Mouse (Mus musculus) MEL (cell line): ENCODE results near the gene Cemip. TPM values are rescaled to one million over a fixed set of nuclear protein-coding genes. Genes with fewer than 3 reads are reported as not detected.

Source experiments
- DNase-seq: peaks from one replicate; pipeline ENCODE4 v3.0.0; 2011; ENCODE audit warnings: low read depth, low spot score
- H3K27ac ChIP-seq: 2 replicates; pipeline ENCODE4 v1.5.1; 2012; ENCODE audit warnings: low read depth, mild to moderate bottlenecking, control low read depth, low read length, moderate library complexity; ENCODE audit not compliant: control insufficient read depth
- H3K27me3 ChIP-seq, 2 experiments: fragments of 150-350 bp in 1 of 2; sonication (generic) in 1 of 2; 2 replicates each; pipeline ENCODE4 v1.6.1; 2012; ENCODE audit warnings: low read length in 2 of 2, mild to moderate bottlenecking in 2 of 2, improper control_type of control experiment in 1 of 2, moderate library complexity in 1 of 2; ENCODE audit not compliant: insufficient read depth in 2 of 2, control insufficient read depth in 1 of 2
- H3K36me3 ChIP-seq, 2 experiments: 2 replicates each; pipeline ENCODE4 v1.6.1; 2012 to 2014; ENCODE audit warnings: low read length in 2 of 2, improper control_type of control experiment in 1 of 2, inconsistent platforms in 1 of 2, mild to moderate bottlenecking in 1 of 2; ENCODE audit not compliant: insufficient read depth in 2 of 2, control insufficient read depth in 1 of 2
- H3K4me1 ChIP-seq, 2 experiments: fragments of 150-350 bp in 1 of 2; sonication (generic) in 1 of 2; 2 replicates each; pipeline ENCODE4 v1.6.1; 2012; ENCODE audit warnings: low read length in 2 of 2, improper control_type of control experiment in 1 of 2, mild to moderate bottlenecking in 1 of 2; ENCODE audit not compliant: insufficient read depth in 2 of 2, control insufficient read depth in 1 of 2
- H3K4me3 ChIP-seq, 2 experiments: fragments of 150-350 bp in 1 of 2; sonication (generic) in 1 of 2; 2 replicates each; pipeline ENCODE4 v1.5.1; 2012; ENCODE audit warnings: low read depth in 2 of 2, low read length in 2 of 2, mild to moderate bottlenecking in 2 of 2, moderate library complexity in 2 of 2, control low read depth in 1 of 2, improper control_type of control experiment in 1 of 2; ENCODE audit not compliant: control insufficient read depth in 1 of 2, insufficient read depth in 1 of 2
- H3K79me2 ChIP-seq: 2 replicates; pipeline ENCODE4 v1.6.1; 2012; ENCODE audit warnings: mild to moderate bottlenecking, low read length, moderate library complexity; ENCODE audit not compliant: control insufficient read depth, poor library complexity, insufficient read depth
- H3K9ac ChIP-seq: 2 replicates; pipeline ENCODE4 v1.6.1; 2012; ENCODE audit warnings: low read depth, mild to moderate bottlenecking, control low read depth, low read length, moderate library complexity; ENCODE audit not compliant: control insufficient read depth, poor library complexity, severe bottlenecking
- H3K9me3 ChIP-seq: fragments of 150-350 bp; sonication (generic); replicated peaks from 2 replicates; pipeline ENCODE4 v1.6.1; 2012; ENCODE audit warnings: mild to moderate bottlenecking, low read length, improper control_type of control experiment, moderate library complexity; ENCODE audit not compliant: insufficient read depth
- BHLHE40 ChIP-seq: IDR thresholded peaks from 2 replicates; pipeline ENCODE4 v1.6.1; 2012; ENCODE audit warnings: low read depth, mild to moderate bottlenecking, inconsistent platforms, low read length, improper control_type of control experiment, borderline replicate concordance
- CTCF ChIP-seq, 3 experiments: IDR thresholded peaks in 2 of 3; conservative IDR thresholded peaks in 1 of 3; 2 replicates each; pipeline ENCODE4 v1.5.1; 2011 to 2012; ENCODE audit warnings: low read length in 3 of 3, low read depth in 2 of 3, mild to moderate bottlenecking in 2 of 3, improper control_type of control experiment in 1 of 3, inconsistent platforms in 1 of 3, mixed read lengths in 1 of 3, moderate library complexity in 1 of 3; ENCODE audit not compliant: control insufficient read depth in 1 of 3, insufficient read depth in 1 of 3, poor library complexity in 1 of 3, severe bottlenecking in 1 of 3
- E2F4 ChIP-seq: IDR thresholded peaks from 2 replicates; pipeline ENCODE4 v1.6.1; 2011; ENCODE audit warnings: low read depth, low read length, improper control_type of control experiment, borderline replicate concordance
- ELF1 ChIP-seq: IDR thresholded peaks from 2 replicates; pipeline ENCODE4 v1.6.1; 2014; ENCODE audit warnings: low read depth, mild to moderate bottlenecking, inconsistent platforms, low read length, improper control_type of control experiment, moderate library complexity
- EP300 ChIP-seq, 2 experiments: IDR thresholded peaks; 2 replicates each; pipeline ENCODE4 v1.6.1; 2011; ENCODE audit warnings: improper control_type of control experiment in 2 of 2, low read length in 2 of 2, low read depth in 1 of 2, mild to moderate bottlenecking in 1 of 2
- ETS1 ChIP-seq: IDR thresholded peaks from 2 replicates; pipeline ENCODE4 v1.6.1; 2012; ENCODE audit warnings: low read depth, mild to moderate bottlenecking, inconsistent platforms, low read length, improper control_type of control experiment, moderate library complexity
- GABPA ChIP-seq: IDR thresholded peaks from 2 replicates; pipeline ENCODE4 v1.6.1; 2012; ENCODE audit warnings: low read depth, mild to moderate bottlenecking, inconsistent platforms, low read length, improper control_type of control experiment, moderate library complexity
- GATA1 ChIP-seq: IDR thresholded peaks from 2 replicates; pipeline ENCODE4 v1.6.1; 2011; ENCODE audit warnings: low read depth, low read length, improper control_type of control experiment
- JUND ChIP-seq: IDR thresholded peaks from 2 replicates; pipeline ENCODE4 v1.6.1; 2011; ENCODE audit warnings: low read depth, mild to moderate bottlenecking, improper control_type of control experiment, low read length
- KAT2A ChIP-seq: conservative IDR thresholded peaks from 2 replicates; pipeline ENCODE4 v1.6.1; 2012; ENCODE audit warnings: low read depth, low read length, improper control_type of control experiment, inconsistent platforms
- MAFK ChIP-seq: IDR thresholded peaks from 2 replicates; pipeline ENCODE4 v1.6.1; 2011; ENCODE audit warnings: low read depth, mild to moderate bottlenecking, low read length, improper control_type of control experiment, borderline replicate concordance
- MAX ChIP-seq: IDR thresholded peaks from 2 replicates; pipeline ENCODE4 v1.6.1; 2011; ENCODE audit warnings: low read length, improper control_type of control experiment
- MAZ ChIP-seq: IDR thresholded peaks from 2 replicates; pipeline ENCODE4 v1.6.1; 2012; ENCODE audit warnings: low read depth, mild to moderate bottlenecking, inconsistent platforms, low read length, improper control_type of control experiment
- MEF2A ChIP-seq: IDR thresholded peaks from 2 replicates; pipeline ENCODE4 v1.6.1; 2014; ENCODE audit warnings: low read depth, mild to moderate bottlenecking, inconsistent platforms, low read length, improper control_type of control experiment; ENCODE audit not compliant: poor library complexity, insufficient replicate concordance, severe bottlenecking; ENCODE audit errors: extremely low read depth
- MXI1 ChIP-seq: IDR thresholded peaks from 2 replicates; pipeline ENCODE4 v1.6.1; 2011; ENCODE audit warnings: mild to moderate bottlenecking, low read depth, low read length, improper control_type of control experiment
- MYB ChIP-seq: IDR thresholded peaks from 2 replicates; pipeline ENCODE4 v1.6.1; 2011; ENCODE audit warnings: mild to moderate bottlenecking, low read depth, low read length, improper control_type of control experiment
- MYC ChIP-seq: IDR thresholded peaks from 2 replicates; pipeline ENCODE4 v1.6.1; 2011; ENCODE audit warnings: low read depth, mild to moderate bottlenecking, low read length, improper control_type of control experiment, moderate library complexity
- NELFE ChIP-seq: IDR thresholded peaks from 2 replicates; pipeline ENCODE4 v1.6.1; 2011; ENCODE audit warnings: low read depth, low read length, improper control_type of control experiment
- NRF1 ChIP-seq: IDR thresholded peaks from 2 replicates; pipeline ENCODE4 v1.6.1; 2014; ENCODE audit warnings: low read depth, mild to moderate bottlenecking, inconsistent platforms, low read length, improper control_type of control experiment, moderate library complexity; ENCODE audit not compliant: poor library complexity, insufficient read depth, severe bottlenecking
- POLR2AphosphoS2 ChIP-seq: IDR thresholded peaks from 2 replicates; pipeline ENCODE4 v1.6.1; 2011; ENCODE audit warnings: low read length, improper control_type of control experiment
- RCOR1 ChIP-seq: IDR thresholded peaks from 2 replicates; pipeline ENCODE4 v1.6.1; 2012; ENCODE audit warnings: low read depth, mild to moderate bottlenecking, inconsistent platforms, low read length, improper control_type of control experiment
- SIN3A ChIP-seq: IDR thresholded peaks from 2 replicates; pipeline ENCODE4 v1.6.1; 2012; ENCODE audit warnings: low read length, improper control_type of control experiment, inconsistent platforms
- TAL1 ChIP-seq: IDR thresholded peaks from 2 replicates; pipeline ENCODE4 v1.6.1; 2012; ENCODE audit warnings: mild to moderate bottlenecking, inconsistent platforms, low read length, moderate library complexity, mixed read lengths
- TBP ChIP-seq: IDR thresholded peaks from 2 replicates; pipeline ENCODE4 v1.8.0; 2011; ENCODE audit warnings: low read depth, low read length, improper control_type of control experiment
- TCF12 ChIP-seq: IDR thresholded peaks from 2 replicates; pipeline ENCODE4 v1.6.1; 2014; ENCODE audit warnings: low read depth, mild to moderate bottlenecking, inconsistent platforms, low read length, improper control_type of control experiment, moderate library complexity
- UBTF ChIP-seq: IDR thresholded peaks from 2 replicates; pipeline ENCODE4 v1.6.1; 2012; ENCODE audit warnings: low read depth, mild to moderate bottlenecking, inconsistent platforms, low read length, improper control_type of control experiment, moderate library complexity, borderline replicate concordance; ENCODE audit not compliant: insufficient read depth
- USF1 ChIP-seq: IDR thresholded peaks from 2 replicates; pipeline ENCODE4 v1.6.1; 2014; ENCODE audit warnings: low read depth, mild to moderate bottlenecking, inconsistent platforms, low read length, improper control_type of control experiment, moderate library complexity
- USF2 ChIP-seq, 2 experiments: IDR thresholded peaks; 2 replicates each; pipeline ENCODE4 v1.6.1; 2011 to 2012; ENCODE audit warnings: improper control_type of control experiment in 2 of 2, low read length in 2 of 2, borderline replicate concordance in 1 of 2, inconsistent platforms in 1 of 2, low read depth in 1 of 2, mild to moderate bottlenecking in 1 of 2; ENCODE audit not compliant: insufficient read depth in 1 of 2
- ZC3H11A ChIP-seq: IDR thresholded peaks from 2 replicates; pipeline ENCODE4 v1.6.1; 2012; ENCODE audit warnings: low read depth, mild to moderate bottlenecking, inconsistent platforms, low read length, improper control_type of control experiment
- ZNF384 ChIP-seq: IDR thresholded peaks from 2 replicates; pipeline ENCODE4 v1.6.1; 2012; ENCODE audit warnings: low read depth, mild to moderate bottlenecking, inconsistent platforms, low read length, improper control_type of control experiment
- polyA plus RNA-seq, 2 experiments: library from polyadenylated mRNA; stranded (reverse) in 1 of 2; unstranded in 1 of 2; fragments of >175 nt in 1 of 2; fragments of >200 nt in 1 of 2; gene quantifications; 2 replicates each; pipeline versions ENCODE4 v1.2.1 to v1.2.4; 2012; ENCODE audit warnings: low replicate concordance in 2 of 2, low read depth in 1 of 2; ENCODE audit not compliant: insufficient read length in 2 of 2, insufficient read depth in 1 of 2, missing spikeins in 1 of 2
- total RNA-seq: library from RNA; depleted of rRNA; stranded (reverse); fragments of 300-350 nt; gene quantifications from 2 replicates; pipeline ENCODE4 v1.2.3, GENCODE M21; 2012

Cemip gene
- total and polyA plus RNA-seq, 3 experiments, result not detected

DNA sequence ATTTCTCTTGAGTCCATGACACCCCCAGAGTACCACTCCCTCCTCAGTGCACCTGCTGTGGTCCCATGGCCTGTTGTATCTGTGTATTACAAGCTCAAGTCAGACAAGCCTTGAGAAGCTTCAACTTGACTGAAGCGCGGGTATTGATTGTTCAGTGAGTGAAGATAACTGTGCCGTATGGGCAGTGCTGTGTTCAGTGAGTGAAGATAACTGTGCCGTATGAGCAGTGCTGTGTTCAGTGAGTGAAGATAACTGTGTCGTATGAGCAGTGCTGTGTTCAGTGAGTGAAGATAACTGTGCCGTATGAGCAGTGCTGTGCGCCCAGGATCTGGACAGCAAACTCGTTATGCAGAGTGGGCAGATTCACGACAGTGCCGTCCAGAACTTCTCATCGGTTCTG, 188.0 kb downstream of the Cemip start:
- Histone ChIP-seq H3K4me1 (peaks cover 26 to 43% of the 10 kb centered on the region in 2 experiments), H3K27ac (no peak overlapping the region), H3K4me3 (no peak overlapping the region), H3K9me3 (no peaks in the 10 kb centered on the region), H3K79me2 (peaks cover 18% of the 10 kb centered on the region), H3K36me3 (peaks cover 7 to 48% of the 10 kb centered on the region in 2 experiments), H3K9ac (no peak overlapping the region), H3K27me3 (no peaks in the 10 kb centered on the region)
- TF ChIP-seq NRF1 (no peak), TCF12 (peak; percentile 41), BHLHE40 (no peak), EP300 (IDR thresholded peaks at IDR 0.05; ENCODE audit: low read depth in 1 of 2, low read length in 2 of 2) (peak in 1 of 2 experiments; percentile 58; a peak in 1 of 4 replicates), TBP (no peak), MAZ (no peak), SIN3A (no peak), JUND (no peak), MYC (no peak), MEF2A (no peak), CTCF (IDR thresholded peaks at IDR 0.05 in 2 of 3, conservative IDR thresholded peaks at IDR 0.05 in 1 of 3; ENCODE audit: control insufficient read depth in 1 of 3, insufficient read depth in 1 of 3, low read depth in 2 of 3, low read length in 3 of 3, poor library complexity in 1 of 3, severe bottlenecking in 1 of 3) (no peak), ELF1 (no peak), ETS1 (0 out of 2 replicates have a peak, but pooled peaks have one; percentile 29), MAFK (no peak), MYB (no peak), KAT2A (no peak), MXI1 (no peak), ZNF384 (no peak), E2F4 (no peak), GABPA (no peak), UBTF (no peak), ZC3H11A (no peak), MAX (no peak), TAL1 (peak; percentile 37), GATA1 (peak; percentile 67), RCOR1 (no peak), USF2 (IDR thresholded peaks at IDR 0.05; ENCODE audit: borderline replicate concordance in 1 of 2, insufficient read depth in 1 of 2, low read depth in 1 of 2, low read length in 2 of 2) (no peak), POLR2AphosphoS2 (no peak), NELFE (no peak), USF1 (no peak)
- peak; percentile 40 for DNase-seq
